Mouse (Mus musculus) frontal cortex, postnatal 10 days (tissue): ENCODE data around the gene Panx2.

Experiments
- DNase-seq, 2 experiments: peaks; one replicate each; pipeline ENCODE4 v3.0.0; 2022; ENCODE audit warnings: low spot score in 2 of 2, mixed read lengths in 1 of 2

Panx2 gene

GRCm38 (mm10) chr15:89074613-89075477 is 15.3 kb downstream of the Panx2 start, which contains the start of gene Trabd:
Trabd (plus strand) TSS chr15:89075124.
- no peak for DNase-seq

- DNase-seq = peak; percentile 73 to 85
Measured at GRCm38 (mm10) chr15:89075478-89076147, 16.1 kb downstream of the Panx2 start.

GRCm38 (mm10) chr15:89076156-89076731 is 16.7 kb downstream of the Panx2 start:
- DNase-seq = peak in 1 of 2 experiments; percentile 55

- no peak for DNase-seq
Measured at GRCm38 (mm10) chr15:89078208-89078836, 18.8 kb downstream of the Panx2 start.

- no peak for DNase-seq
Measured at GRCm38 (mm10) chr15:89083906-89084305, 24.4 kb downstream of the Panx2 start.

GRCm38 (mm10) chr15:89084826-89085225 is 25.3 kb downstream of the Panx2 start:
- DNase-seq = no peak

GRCm38 (mm10) chr15:89088607-89089247 is 29.2 kb downstream of the Panx2 start, which contains the start of gene Selenoo:
Selenoo (plus strand) TSS chr15:89089084.
- DNase-seq = peak; percentile 79 to 88

GRCm38 (mm10) chr15:89089248-89090051 is 29.9 kb downstream of the Panx2 start:
- peak in 1 of 2 experiments; percentile 38 for DNase-seq

GRCm38 (mm10) chr15:89090662-89091061 is 31.1 kb downstream of the Panx2 start:
- DNase-seq = no peak

GRCm38 (mm10) chr15:89092181-89092580 is 32.6 kb downstream of the Panx2 start:
- no peak for DNase-seq

- DNase-seq = no peak
Measured at GRCm38 (mm10) chr15:89097450-89097849, 37.9 kb downstream of the Panx2 start.

- DNase-seq = no peak
Measured at GRCm38 (mm10) chr15:89098616-89099015, 39.1 kb downstream of the Panx2 start.

GRCm38 (mm10) chr15:89100823-89101222 is 41.3 kb downstream of the Panx2 start:
- no peak for DNase-seq

GRCm38 (mm10) chr15:89102646-89103045 is 43.1 kb downstream of the Panx2 start:
- no peak for DNase-seq

- no peak for DNase-seq
Measured at GRCm38 (mm10) chr15:89103921-89104320, 44.4 kb downstream of the Panx2 start.

GRCm38 (mm10) chr15:89104425-89104824 is 44.9 kb downstream of the Panx2 start:
- no peak for DNase-seq

- no peak for DNase-seq
Measured at GRCm38 (mm10) chr15:89106073-89106472, 46.5 kb downstream of the Panx2 start.

- no peak for DNase-seq
Measured at GRCm38 (mm10) chr15:89106976-89107375, 47.4 kb downstream of the Panx2 start.

GRCm38 (mm10) chr15:89110147-89110546 is 50.6 kb downstream of the Panx2 start:
- no peak for DNase-seq

GRCm38 (mm10) chr15:89118007-89118406 is 58.5 kb downstream of the Panx2 start:
- DNase-seq = no peak
